Mouse (Mus musculus) hindbrain, postnatal 0 days (tissue): ENCODE measurements at regions not wholly inside any gene's neighbourhood (a gene's known extent, or its start where the extent isn't known, plus 50 kb on each side); places are given as distances from the start of the nearest gene placed in this dataset.
A peak's percentile ranks its signal among the peaks of the same experiment; 100 is the strongest.

ENCODE experiments used
- ATAC-seq: fragments of 200-750 bp; cut with Nextera tagmentation; 2 replicates; pipeline ENCODE4 v1.8.0; 2017; ENCODE audit warnings: mild to moderate bottlenecking, moderate TSS enrichment, moderate library complexity
- DNase-seq: peaks from one replicate; pipeline ENCODE4 v3.0.0-alpha.2; 2015; ENCODE audit warnings: low spot score
- H3K27ac ChIP-seq: fragments of 300-500 bp; sonication (generic); 2 replicates; pipeline ENCODE4 v1.5.1; 2014; ENCODE audit warnings: mild to moderate bottlenecking
- H3K27me3 ChIP-seq: fragments of 300-500 bp; sonication (generic); 2 replicates; pipeline ENCODE4 v1.6.1; 2014; ENCODE audit warnings: low read length, mixed read lengths; ENCODE audit not compliant: insufficient read depth
- H3K36me3 ChIP-seq: fragments of 300-500 bp; sonication (generic); 2 replicates; pipeline ENCODE4 v1.6.1; 2014; ENCODE audit warnings: low read length, mixed read lengths; ENCODE audit not compliant: insufficient read depth
- H3K4me1 ChIP-seq: fragments of 300-500 bp; sonication (generic); 2 replicates; pipeline ENCODE4 v1.6.1; 2014; ENCODE audit warnings: antibody characterized with exemption, low read length, mixed read lengths; ENCODE audit not compliant: insufficient read depth
- H3K4me2 ChIP-seq: fragments of 300-500 bp; sonication (generic); 2 replicates; pipeline ENCODE4 v1.6.1; 2014; ENCODE audit warnings: low read depth, mild to moderate bottlenecking, low read length, moderate library complexity, mixed read lengths
- H3K4me3 ChIP-seq: fragments of 300-500 bp; sonication (generic); 2 replicates; pipeline ENCODE4 v1.5.1; 2014; ENCODE audit warnings: low read length
- H3K9ac ChIP-seq: fragments of 300-500 bp; sonication (generic); replicated peaks from 2 replicates; pipeline ENCODE4 v1.6.1; 2014; ENCODE audit warnings: mild to moderate bottlenecking, low read length, moderate library complexity, mixed read lengths
- H3K9me3 ChIP-seq: fragments of 300-500 bp; sonication (generic); 2 replicates; pipeline ENCODE4 v1.6.1; 2016; ENCODE audit warnings: low read length, mixed read lengths
- CTCF ChIP-seq: IDR thresholded peaks from 2 replicates; pipeline ENCODE4 v1.5.1; 2016; ENCODE audit warnings: antibody characterized with exemption, control low read depth, low read depth
- WGBS: fragments of 180-500 bp; shearing (Covaris S2); extraction: QIAGEN DNeasy Blood & Tissue Kit; methylation state at CpG from one replicate; pipeline ENCODE4 v1.1.7; 2014; 5-methylcytosine and 5-hydroxymethylcytosine counted together

GRCm38 (mm10) chr8:89563544-89563943, 519.6 kb upstream of the Sall1 start:
- Histone ChIP-seq H3K36me3 (no peaks in the 10 kb centered on the region), H3K27me3 (no peaks in the 10 kb centered on the region; the same call in 1 of the 2 replicates), H3K4me1 (no peaks in the 10 kb centered on the region), H3K27ac (no peak overlapping the region), H3K4me2 (no peak overlapping the region), H3K4me3 (no peak overlapping the region), H3K9me3 (no peaks in the 10 kb centered on the region), H3K9ac (no peak overlapping the region)
- WGBS, result 69% methylated on average over 2 of the region's 2 CpGs
- no peak for DNase-seq
- no peak for ATAC-seq
- TF ChIP-seq CTCF, result no peak

DNA sequence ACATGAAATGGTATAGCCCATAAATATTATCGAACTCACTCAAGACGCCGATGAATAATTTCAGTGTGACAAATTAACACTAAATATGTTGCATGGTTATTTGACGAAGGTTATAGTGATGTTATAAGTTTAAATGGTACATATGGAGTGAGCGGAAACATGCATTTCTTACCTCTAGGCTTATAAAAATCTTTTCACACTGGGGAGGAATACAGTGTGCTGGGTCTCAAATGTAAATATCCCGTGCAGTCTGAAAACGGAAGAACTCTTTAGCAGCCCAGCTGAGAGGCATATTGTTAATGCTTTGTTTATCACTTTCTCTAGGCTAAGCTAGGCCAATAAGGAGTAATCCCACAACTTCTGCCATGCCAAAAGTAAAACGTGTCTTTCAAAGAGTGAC, 518.6 kb upstream of the Sall1 start:
- no peak for ATAC-seq

GRCm38 (mm10) chr8:89541231-89541630, 497.3 kb upstream of the Sall1 start:
- Histone ChIP-seq H3K4me2 (no peak overlapping the region), H3K27ac (no peak overlapping the region), H3K9ac (no peak overlapping the region), H3K36me3 (no peaks in the 10 kb centered on the region), H3K27me3 (no peaks in the 10 kb centered on the region), H3K4me1 (no peaks in the 10 kb centered on the region), H3K4me3 (no peak overlapping the region), H3K9me3 (no peaks in the 10 kb centered on the region)
- no peak for TF ChIP-seq CTCF
- WGBS, result 56% methylated on average over 3 of the region's 3 CpGs
- DNase-seq (no peak), ATAC-seq (no peak)

More for the DNA sequence above, 518.6 kb upstream of the Sall1 start:
- WGBS, result 72% methylated on average over 8 of the region's 8 CpGs
- Histone ChIP-seq H3K36me3 (no peaks in the 10 kb centered on the region), H3K27ac (no peak overlapping the region), H3K9ac (no peak overlapping the region), H3K4me1 (no peaks in the 10 kb centered on the region), H3K4me2 (no peak overlapping the region), H3K4me3 (no peak overlapping the region), H3K27me3 (no peaks in the 10 kb centered on the region; the same call in 1 of the 2 replicates), H3K9me3 (no peaks in the 10 kb centered on the region)
- TF ChIP-seq CTCF, result no peak
- no peak for DNase-seq

DNA sequence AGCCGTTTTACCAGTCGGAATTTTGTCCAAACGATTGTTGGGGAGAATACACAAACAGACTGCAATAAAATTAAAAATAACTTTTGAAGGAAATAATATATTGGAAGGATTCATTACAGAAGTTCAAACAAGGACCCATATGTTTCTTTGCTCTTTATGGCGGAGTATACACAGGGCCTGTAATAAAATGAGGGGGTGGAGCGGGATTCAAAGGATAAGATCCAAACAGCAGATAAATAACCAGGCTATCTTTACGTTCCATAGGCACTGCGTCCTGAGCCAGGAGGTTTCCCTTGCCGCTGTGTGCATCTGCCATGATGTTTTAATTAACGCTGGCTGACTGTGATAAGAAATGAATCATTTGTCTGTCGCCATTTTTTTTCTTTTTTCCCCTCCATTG, 490.6 kb upstream of the Sall1 start:
- DNase-seq, result no peak
- no peak overlapping the region for H3K4me2 ChIP-seq
- no peak for ATAC-seq
- H3K4me3 ChIP-seq, result no peak overlapping the region
- no peak for TF ChIP-seq CTCF
- H3K9me3 ChIP-seq, result no peaks in the 10 kb centered on the region
- no peaks in the 10 kb centered on the region for H3K27me3 ChIP-seq
- H3K4me1 ChIP-seq, result no peaks in the 10 kb centered on the region
- WGBS, result 77% methylated on average over 10 of the region's 10 CpGs
- no peak overlapping the region for H3K9ac ChIP-seq
- no peaks in the 10 kb centered on the region for H3K36me3 ChIP-seq
- H3K27ac ChIP-seq, result no peak overlapping the region

GRCm38 (mm10) chr8:89525041-89525440, 481.1 kb upstream of the Sall1 start:
- DNase-seq (no peak), ATAC-seq (no peak)
- no peaks in the 10 kb centered on the region for H3K27me3 ChIP-seq
- no peaks in the 10 kb centered on the region for H3K9me3 ChIP-seq
- H3K9ac ChIP-seq, result no peak overlapping the region
- H3K4me1 ChIP-seq, result no peaks in the 10 kb centered on the region
- no peak for TF ChIP-seq CTCF
- no peak overlapping the region for H3K4me3 ChIP-seq
- H3K36me3 ChIP-seq, result no peaks in the 10 kb centered on the region
- H3K4me2 ChIP-seq, result no peak overlapping the region
- WGBS, result 93% methylated on average over 6 of the region's 6 CpGs
- H3K27ac ChIP-seq, result no peak overlapping the region

- no peaks in the 10 kb centered on the region for H3K4me1 ChIP-seq
- H3K4me2 ChIP-seq, result no peak overlapping the region
- no peak overlapping the region for H3K27ac ChIP-seq
- TF ChIP-seq CTCF, result no peak
- H3K9me3 ChIP-seq, result no peaks in the 10 kb centered on the region
- ATAC-seq, result no peak
- DNase-seq, result no peak
- no peak overlapping the region for H3K9ac ChIP-seq
- 94% methylated on average over 3 of the region's 3 CpGs for WGBS
- no peaks in the 10 kb centered on the region for H3K36me3 ChIP-seq
- no peaks in the 10 kb centered on the region for H3K27me3 ChIP-seq
- H3K4me3 ChIP-seq, result no peak overlapping the region
Observed at GRCm38 (mm10) chr8:89523336-89523735, 479.4 kb upstream of the Sall1 start.

- Histone ChIP-seq H3K4me1 (no peaks in the 10 kb centered on the region), H3K4me3 (no peak overlapping the region), H3K27ac (no peak overlapping the region), H3K4me2 (no peak overlapping the region), H3K9me3 (no peaks in the 10 kb centered on the region), H3K9ac (no peak overlapping the region), H3K27me3 (no peaks in the 10 kb centered on the region), H3K36me3 (no peaks in the 10 kb centered on the region)
- WGBS, result 53% methylated on average over 2 of the region's 2 CpGs
- ATAC-seq (no peak), DNase-seq (peak; percentile 15)
- no peak for TF ChIP-seq CTCF
Observed at GRCm38 (mm10) chr8:89516602-89517001, 472.6 kb upstream of the Sall1 start.

- H3K9me3 ChIP-seq, result no peaks in the 10 kb centered on the region
- DNase-seq, result no peak
- no peaks in the 10 kb centered on the region for H3K36me3 ChIP-seq
- no peaks in the 10 kb centered on the region for H3K4me1 ChIP-seq
- no peaks in the 10 kb centered on the region for H3K27me3 ChIP-seq
- no peak overlapping the region for H3K4me2 ChIP-seq
- ATAC-seq, result no peak
- H3K4me3 ChIP-seq, result no peak overlapping the region
- H3K9ac ChIP-seq, result no peak overlapping the region
- no peak for TF ChIP-seq CTCF
- no peak overlapping the region for H3K27ac ChIP-seq
- WGBS, result 73% methylated on average over 3 of the region's 3 CpGs
Observed at GRCm38 (mm10) chr8:89514270-89514669, 470.3 kb upstream of the Sall1 start.
